ENCODE assay signal across 10 mouse cellular contexts in genomic region chr11:67514401-67514800, GRCm38 (mm10). TPM values are rescaled to one million over a fixed set of nuclear protein-coding genes. Genes with fewer than 3 reads are reported as not detected.
DNase-seq lines count a peak whose midpoint lies in the region; ATAC-seq and TF ChIP-seq lines count a peak whose summit lies in the region.
"Had no signal": no experiment of that assay in that cellular context is flagged by ENCODE, and none has a peak within 500 bp of the region (broad histone marks: within the 10 kb centered on the region; RNA-seq: fewer than 3 reads in every experiment).

No protein-coding gene starts in this region.

- no peaks in the 10 kb centered on the region for H3K36me3 ChIP-seq in forebrain, postnatal 0 days (ENCODE audit: insufficient read depth)
- no peaks in the 10 kb centered on the region for H3K36me3 ChIP-seq in forebrain, embryonic 13.5 days (ENCODE audit: poor library complexity, severe bottlenecking)
- H3K36me3 ChIP-seq in lung, embryonic 14.5 days (ENCODE audit: insufficient read depth): no peaks in the 10 kb centered on the region
- H3K36me3 ChIP-seq: embryonic facial prominence, embryonic 15.5 days; liver, embryonic 13.5 days had no signal

- peak; percentile 56; the same call in 1 of the 2 replicates for TF ChIP-seq CTCF in forebrain, postnatal 0 days (IDR thresholded peaks at IDR 0.05; ENCODE audit: low read depth)
- peak; percentile 61 for TF ChIP-seq CTCF in lung, embryonic 14.5 days (IDR thresholded peaks at IDR 0.05; ENCODE audit: low read depth)
- TF ChIP-seq CTCF in bone marrow macrophage, adult 2 months (IDR thresholded peaks at IDR 0.05; ENCODE audit: low read depth, low read length): peak; percentile 12; the same call in 1 of the 2 replicates

- no peak overlapping the region for H3K9ac ChIP-seq in forebrain, postnatal 0 days
- no peak overlapping the region for H3K9ac ChIP-seq in forebrain, embryonic 13.5 days
- H3K9ac ChIP-seq in lung, embryonic 14.5 days: no peak overlapping the region
- H3K9ac ChIP-seq: embryonic facial prominence, embryonic 15.5 days; liver, embryonic 13.5 days had no signal

- no peak overlapping the region for H3K4me3 ChIP-seq in forebrain, postnatal 0 days (ENCODE audit: low read depth, low read length)
- H3K4me3 ChIP-seq in forebrain, embryonic 13.5 days: no peak overlapping the region
- no peak overlapping the region for H3K4me3 ChIP-seq in lung, embryonic 14.5 days (ENCODE audit: low read depth, low read length)
- H3K4me3 ChIP-seq in bone marrow macrophage, adult 2 months (ENCODE audit: insufficient read depth, low read length): no peak overlapping the region
- H3K4me3 ChIP-seq: embryonic facial prominence, embryonic 15.5 days; liver, embryonic 13.5 days had no signal

- 87% methylated on average over 8 of the region's 8 CpGs for WGBS in forebrain, postnatal 0 days
- 94% methylated on average over 8 of the region's 8 CpGs for WGBS in forebrain, embryonic 13.5 days
- WGBS in lung, embryonic 14.5 days: 82% methylated on average over 8 of the region's 8 CpGs

- H3K4me1 ChIP-seq in forebrain, postnatal 0 days (ENCODE audit: insufficient read depth): no peaks in the 10 kb centered on the region
- no peaks in the 10 kb centered on the region for H3K4me1 ChIP-seq in forebrain, embryonic 13.5 days
- H3K4me1 ChIP-seq in lung, embryonic 14.5 days (ENCODE audit: insufficient read depth): peaks cover 5% of the 10 kb centered on the region; the same call in 1 of the 2 replicates
- peaks cover 10% of the 10 kb centered on the region for H3K4me1 ChIP-seq in bone marrow macrophage, adult 2 months (ENCODE audit: control insufficient read depth, insufficient read depth, low read length)

- H3K4me2 ChIP-seq in forebrain, postnatal 0 days (ENCODE audit: low read depth): no peak overlapping the region
- H3K4me2 ChIP-seq in forebrain, embryonic 13.5 days: no peak overlapping the region
- no peak overlapping the region for H3K4me2 ChIP-seq in lung, embryonic 14.5 days
- H3K4me2 ChIP-seq: embryonic facial prominence, embryonic 15.5 days; liver, embryonic 13.5 days had no signal

- H3K27ac ChIP-seq in forebrain, postnatal 0 days (ENCODE audit: low read depth, low read length): no peak overlapping the region
- H3K27ac ChIP-seq in forebrain, embryonic 13.5 days: no peak overlapping the region
- no peak overlapping the region for H3K27ac ChIP-seq in lung, embryonic 14.5 days (ENCODE audit: low read depth)
- H3K27ac ChIP-seq in bone marrow macrophage, adult 2 months (ENCODE audit: insufficient read depth, low read depth, low read length): no peak overlapping the region
- H3K27ac ChIP-seq: liver, embryonic 13.5 days had no signal

- 0 out of 2 replicates have a peak, but pooled peaks cover 4% of the 10 kb centered on the region for H3K9me3 ChIP-seq in forebrain, postnatal 0 days (ENCODE audit: low read length)
- no peaks in the 10 kb centered on the region for H3K9me3 ChIP-seq in forebrain, embryonic 13.5 days (replicated peaks)
- H3K9me3 ChIP-seq in lung, embryonic 14.5 days (ENCODE audit: low read depth, low read length): no peaks in the 10 kb centered on the region
- H3K9me3 ChIP-seq: embryonic facial prominence, embryonic 15.5 days; liver, embryonic 13.5 days had no signal

- H3K27me3 ChIP-seq in forebrain, postnatal 0 days (ENCODE audit: insufficient read depth, low read length): no peaks in the 10 kb centered on the region
- H3K27me3 ChIP-seq in forebrain, embryonic 13.5 days: no peaks in the 10 kb centered on the region
- no peaks in the 10 kb centered on the region for H3K27me3 ChIP-seq in lung, embryonic 14.5 days (ENCODE audit: insufficient read depth, low read length)
- H3K27me3 ChIP-seq: embryonic facial prominence, embryonic 15.5 days; liver, embryonic 13.5 days had no signal

- no peak for DNase-seq in forebrain, postnatal 0 days
- peak; percentile 44 for DNase-seq in lung, embryonic 14.5 days
- DNase-seq in lung, adult 18-20 months: no peak
- peak; percentile 39 for DNase-seq in retina, postnatal 1 day
- no peak for DNase-seq in cerebellum, adult 9-10 months
- DNase-seq in gastrocnemius, adult 8-10 months (ENCODE audit: low spot score in 2 of 2): no peak
- DNase-seq: liver, embryonic 13.5 days had no signal

- ATAC-seq in forebrain, postnatal 0 days: no peak
- ATAC-seq in forebrain, embryonic 13.5 days: no peak
- no peak for ATAC-seq in lung, embryonic 14.5 days (ENCODE audit: insufficient read depth)

- no peak for TF ChIP-seq POLR2A in bone marrow macrophage, adult 2 months (IDR thresholded peaks at IDR 0.05; ENCODE audit: borderline replicate concordance, low read depth, low read length)

RNA-seq across cellular contexts. Expression of gene Gas7, which starts 59.2 kb away (rescaled TPM):
- 176 and 187 TPM in 2 replicates for total RNA-seq in forebrain, postnatal 0 days (2014; rRNA removed)
- polyA plus RNA-seq in forebrain, postnatal 0 days (2015; fragmentation: Nextera tagmentation; extraction: Ambion mirVana): 119 and 124 TPM in 2 replicates
- 18.3 and 21.4 TPM in 2 replicates for polyA plus RNA-seq in forebrain, embryonic 13.5 days (2015; fragmentation: Nextera tagmentation; extraction: Ambion mirVana)
- polyA plus RNA-seq in lung, embryonic 14.5 days (2014; fragmentation: Nextera tagmentation; extraction: Ambion mirVana): 9.1 and 10.5 TPM in 2 replicates
- 315 and 355 TPM in 2 replicates for polyA plus RNA-seq in bone marrow macrophage, adult 2 months (2012; ENCODE audit: insufficient read depth, insufficient read length, missing spikeins)
- total RNA-seq in gastrocnemius, adult 8-10 months (2022): 1 to 10 TPM; 4.2 to 7.8 (median 5.1) TPM

Comparison
In these comparisons a context has a peak if more than half of its experiments do, and no peak if none do; other contexts are left out.
1. DNase-seq: peak in lung, embryonic 14.5 days (single experiment) and retina, postnatal 1 day (single experiment); none in forebrain, postnatal 0 days (single experiment), lung, adult 18-20 months (0 of 2), cerebellum, adult 9-10 months (single experiment) and gastrocnemius, adult 8-10 months (0 of 2).
2. Peak in every context shown above with its lines, with median percentiles within 50 percentile points of each other: CTCF ChIP-seq.